Mouse (Mus musculus): ENCODE data around the gene Glt28d2.

GRCm38 (mm10) chr3:85855043-85855442, 32.3 kb downstream of the Glt28d2 start:
- TF ChIP-seq EP300 (IDR thresholded peaks at IDR 0.05) (no peak), CTCF (IDR thresholded peaks at IDR 0.05) (no peak)

All from lung, postnatal 0 days (tissue).